Mouse (Mus musculus): ENCODE measurements around the gene Set. TPM values are rescaled to one million over a fixed set of nuclear protein-coding genes. Genes with fewer than 3 reads are reported as not detected.
A peak's percentile ranks its signal among the peaks of the same experiment; 100 is the strongest.

The Set gene
- polyA plus RNA-seq, 1 experiment, result 37.4 TPM

GRCm38 (mm10) chr2:30091521-30091920, 34.3 kb downstream of the Set start:
- 94% methylated on average over 12 of the region's 12 CpGs for WGBS
- no peak for TF ChIP-seq POLR2A (IDR thresholded peaks at IDR 0.05; ENCODE audit: low read depth, low read length)
- TF ChIP-seq CTCF (conservative IDR thresholded peaks at IDR 0.05; ENCODE audit: insufficient read depth, insufficient read length, low read depth, low read length), result no peak
- no peak for DNase-seq
- no peak overlapping the region for H3K4me3 ChIP-seq (ENCODE audit: insufficient read depth, low read depth, low read length)
- H3K4me1 ChIP-seq (ENCODE audit: control insufficient read depth, insufficient read depth, low read length), result no peaks in the 10 kb centered on the region
- no peaks in the 10 kb centered on the region for H3K27me3 ChIP-seq (replicated peaks; ENCODE audit: control insufficient read depth, insufficient read depth, low read length)
- H3K27ac ChIP-seq (ENCODE audit: insufficient read depth, low read depth, low read length), result no peak overlapping the region
- H3K36me3 ChIP-seq (ENCODE audit: control insufficient read depth, insufficient read depth, low read length), result no peaks in the 10 kb centered on the region

GRCm38 (mm10) chr2:30092280-30092918, 35.2 kb downstream of the Set start:
- no peaks in the 10 kb centered on the region for H3K27me3 ChIP-seq (replicated peaks; ENCODE audit: control insufficient read depth, insufficient read depth, low read length)
- WGBS, result 81% methylated on average over 6 of the region's 6 CpGs
- no peak for TF ChIP-seq CTCF (conservative IDR thresholded peaks at IDR 0.05; ENCODE audit: insufficient read depth, insufficient read length, low read depth, low read length)
- no peak for TF ChIP-seq POLR2A (IDR thresholded peaks at IDR 0.05; ENCODE audit: low read depth, low read length)
- H3K36me3 ChIP-seq (ENCODE audit: control insufficient read depth, insufficient read depth, low read length), result no peaks in the 10 kb centered on the region
- H3K27ac ChIP-seq (ENCODE audit: insufficient read depth, low read depth, low read length), result no peak overlapping the region
- no peaks in the 10 kb centered on the region for H3K4me1 ChIP-seq (ENCODE audit: control insufficient read depth, insufficient read depth, low read length)
- H3K4me3 ChIP-seq (ENCODE audit: insufficient read depth, low read depth, low read length), result no peak overlapping the region
- DNase-seq, result no peak

GRCm38 (mm10) chr2:30093471-30094207, 36.5 kb downstream of the Set start, which contains the start of gene Zdhhc12:
TSS of gene Zdhhc12 (minus strand) at chr2:30093648.
- no peaks in the 10 kb centered on the region for H3K27me3 ChIP-seq (replicated peaks; ENCODE audit: control insufficient read depth, insufficient read depth, low read length)
- H3K36me3 ChIP-seq (ENCODE audit: control insufficient read depth, insufficient read depth, low read length), result no peaks in the 10 kb centered on the region
- under 1% methylated on average over 51 of the region's 51 CpGs for WGBS
- peak; percentile 98 for DNase-seq
- no peaks in the 10 kb centered on the region for H3K4me1 ChIP-seq (ENCODE audit: control insufficient read depth, insufficient read depth, low read length)
- no peak for TF ChIP-seq CTCF (conservative IDR thresholded peaks at IDR 0.05; ENCODE audit: insufficient read depth, insufficient read length, low read depth, low read length)
- H3K4me3 ChIP-seq (ENCODE audit: insufficient read depth, low read depth, low read length), result peak within 1 kb of the TSS; percentile 81
- no peak within 1 kb of the TSS for H3K27ac ChIP-seq (ENCODE audit: insufficient read depth, low read depth, low read length)

GRCm38 (mm10) chr2:30094208-30094588, 37.0 kb downstream of the Set start:
- WGBS, result 2% methylated on average over 13 of the region's 13 CpGs
- TF ChIP-seq POLR2A (IDR thresholded peaks at IDR 0.05; ENCODE audit: low read depth, low read length), result no peak
- TF ChIP-seq CTCF (conservative IDR thresholded peaks at IDR 0.05; ENCODE audit: insufficient read depth, insufficient read length, low read depth, low read length), result no peak
- H3K36me3 ChIP-seq (ENCODE audit: control insufficient read depth, insufficient read depth, low read length), result no peaks in the 10 kb centered on the region
- no peaks in the 10 kb centered on the region for H3K4me1 ChIP-seq (ENCODE audit: control insufficient read depth, insufficient read depth, low read length)
- peak overlapping the region; percentile 81 for H3K4me3 ChIP-seq (ENCODE audit: insufficient read depth, low read depth, low read length)
- H3K27me3 ChIP-seq (replicated peaks; ENCODE audit: control insufficient read depth, insufficient read depth, low read length), result no peaks in the 10 kb centered on the region
- DNase-seq, result no peak
- H3K27ac ChIP-seq (ENCODE audit: insufficient read depth, low read depth, low read length), result no peak overlapping the region

- Histone ChIP-seq H3K36me3 (ENCODE audit: control insufficient read depth, insufficient read depth, low read length) (no peaks in the 10 kb centered on the region), H3K27ac (ENCODE audit: insufficient read depth, low read depth, low read length) (no peak overlapping the region), H3K27me3 (replicated peaks; ENCODE audit: control insufficient read depth, insufficient read depth, low read length) (no peaks in the 10 kb centered on the region), H3K4me3 (ENCODE audit: insufficient read depth, low read depth, low read length) (no peak overlapping the region), H3K4me1 (ENCODE audit: control insufficient read depth, insufficient read depth, low read length) (no peaks in the 10 kb centered on the region)
- TF ChIP-seq POLR2A (IDR thresholded peaks at IDR 0.05; ENCODE audit: low read depth, low read length) (no peak), CTCF (conservative IDR thresholded peaks at IDR 0.05; ENCODE audit: insufficient read depth, insufficient read length, low read depth, low read length) (peak; percentile 84)
- WGBS, result 80% methylated on average over 2 of the region's 2 CpGs
- peak; percentile 71 for DNase-seq
Observed at GRCm38 (mm10) chr2:30095882-30096527, 38.8 kb downstream of the Set start.

GRCm38 (mm10) chr2:30100214-30100613, 43.0 kb downstream of the Set start:
- TF ChIP-seq POLR2A (IDR thresholded peaks at IDR 0.05; ENCODE audit: low read depth, low read length), result no peak
- no peak; the same call in 1 of the 2 replicates for TF ChIP-seq CTCF (conservative IDR thresholded peaks at IDR 0.05; ENCODE audit: insufficient read depth, insufficient read length, low read depth, low read length)
- Histone ChIP-seq H3K27ac (ENCODE audit: insufficient read depth, low read depth, low read length) (no peak overlapping the region), H3K27me3 (replicated peaks; ENCODE audit: control insufficient read depth, insufficient read depth, low read length) (no peaks in the 10 kb centered on the region), H3K36me3 (ENCODE audit: control insufficient read depth, insufficient read depth, low read length) (no peaks in the 10 kb centered on the region), H3K4me1 (ENCODE audit: control insufficient read depth, insufficient read depth, low read length) (no peaks in the 10 kb centered on the region), H3K4me3 (ENCODE audit: insufficient read depth, low read depth, low read length) (no peak overlapping the region)
- WGBS, result 33% methylated on average over 4 of the region's 4 CpGs
- DNase-seq, result no peak

- DNase-seq, result peak; percentile 62
- H3K27me3 ChIP-seq (replicated peaks; ENCODE audit: control insufficient read depth, insufficient read depth, low read length), result no peaks in the 10 kb centered on the region
- H3K36me3 ChIP-seq (ENCODE audit: control insufficient read depth, insufficient read depth, low read length), result no peaks in the 10 kb centered on the region
- no peak for TF ChIP-seq POLR2A (IDR thresholded peaks at IDR 0.05; ENCODE audit: low read depth, low read length)
- peak; percentile 84 for TF ChIP-seq CTCF (conservative IDR thresholded peaks at IDR 0.05; ENCODE audit: insufficient read depth, insufficient read length, low read depth, low read length)
- no peak overlapping the region for H3K4me3 ChIP-seq (ENCODE audit: insufficient read depth, low read depth, low read length)
- H3K4me1 ChIP-seq (ENCODE audit: control insufficient read depth, insufficient read depth, low read length), result no peaks in the 10 kb centered on the region
- H3K27ac ChIP-seq (ENCODE audit: insufficient read depth, low read depth, low read length), result no peak overlapping the region
Observed at GRCm38 (mm10) chr2:30106364-30106763, 49.2 kb downstream of the Set start.

Data from kidney, adult 2 months (tissue).